Mouse (Mus musculus): ENCODE results near the gene Slc35c1. TPM values are rescaled to one million over a fixed set of nuclear protein-coding genes. Genes with fewer than 3 reads are reported as not detected.

The Slc35c1 gene
- total RNA-seq, 2 experiments from 2014 or later = 7.1 to 9.2 TPM

DNA sequence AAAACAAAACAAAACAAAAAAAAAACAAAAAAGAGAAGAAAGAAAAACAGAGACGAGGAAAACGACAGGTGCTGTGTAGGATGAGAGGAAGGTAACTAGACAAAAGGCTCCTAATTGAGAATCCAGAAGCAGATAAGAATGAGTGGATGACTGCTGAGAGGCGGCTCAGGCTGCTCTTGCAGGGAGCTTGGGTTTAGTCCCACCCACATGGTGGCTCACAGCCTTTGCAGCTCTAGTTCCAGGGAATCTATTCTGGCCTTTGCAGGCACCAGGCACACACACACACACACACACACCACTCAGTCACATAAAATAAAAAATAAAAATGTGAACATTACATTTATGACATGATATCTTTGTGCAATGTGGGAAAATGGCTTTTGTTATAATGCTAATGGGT, 21.8 kb downstream of the Slc35c1 start:
- no peak for ATAC-seq (replicated peaks; ENCODE audit: low FRiP score, poor library complexity, severe bottlenecking)

DNA sequence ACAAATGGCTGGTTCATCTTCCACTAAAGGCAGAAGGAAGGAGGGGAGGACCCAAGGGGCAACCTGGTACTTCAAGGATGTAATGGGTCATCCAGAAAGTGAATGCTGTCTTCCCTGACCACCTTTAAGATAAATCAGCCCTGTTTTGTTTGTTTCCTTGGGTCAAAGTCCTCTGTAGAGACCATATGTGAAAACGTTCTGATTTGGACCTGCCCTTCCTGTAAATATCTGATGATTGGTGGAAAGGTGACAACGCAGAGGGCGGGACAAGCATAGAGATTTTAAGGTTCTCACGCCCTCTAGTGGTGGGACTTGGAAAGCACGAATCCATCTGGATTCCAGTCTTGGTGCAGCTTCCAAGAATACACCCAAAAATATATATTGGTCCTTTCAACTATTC, 22.5 kb downstream of the Slc35c1 start:
- ATAC-seq (replicated peaks; ENCODE audit: low FRiP score, poor library complexity, severe bottlenecking) = no peak

DNA sequence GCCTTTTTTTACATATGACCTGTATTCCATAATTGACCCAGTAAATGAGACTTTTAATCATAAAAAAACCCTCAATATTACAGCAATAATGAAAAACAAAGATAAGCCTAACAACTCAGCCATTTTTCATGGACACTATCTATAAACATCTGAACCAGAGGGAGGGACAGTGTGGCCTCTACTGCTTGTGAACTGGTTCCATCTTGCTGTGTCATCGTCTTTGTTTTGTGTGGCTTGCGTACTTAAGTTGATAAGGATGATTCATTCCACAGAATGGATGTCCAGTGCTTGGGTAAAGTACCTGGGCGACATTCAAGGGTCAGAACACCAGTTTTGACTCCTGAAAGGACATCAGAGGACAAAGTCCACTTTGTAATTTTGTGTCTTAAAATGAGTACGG, 23.0 kb downstream of the Slc35c1 start:
- ATAC-seq (replicated peaks; ENCODE audit: low FRiP score, poor library complexity, severe bottlenecking) = no peak

DNA sequence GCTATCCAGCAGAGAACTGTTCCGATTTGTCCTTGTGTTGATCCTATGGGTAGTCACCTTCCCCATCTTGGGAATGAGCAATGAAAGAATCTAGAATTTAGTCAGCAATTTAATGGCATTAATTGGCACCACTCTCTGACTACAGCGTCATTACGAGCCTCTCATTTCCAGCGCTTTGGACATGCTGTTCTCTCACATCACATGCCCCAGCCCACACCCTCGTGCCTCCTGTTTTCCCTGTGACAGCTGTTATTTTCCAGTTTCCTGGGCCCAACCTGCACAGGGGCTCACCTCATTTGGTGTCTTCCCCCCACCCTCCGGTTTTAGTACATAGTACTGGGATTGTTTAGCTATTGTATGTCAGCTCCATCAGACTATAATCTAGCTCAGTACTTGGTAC, 25.3 kb downstream of the Slc35c1 start:
- ATAC-seq (replicated peaks; ENCODE audit: low FRiP score, poor library complexity, severe bottlenecking) = no peak

DNA sequence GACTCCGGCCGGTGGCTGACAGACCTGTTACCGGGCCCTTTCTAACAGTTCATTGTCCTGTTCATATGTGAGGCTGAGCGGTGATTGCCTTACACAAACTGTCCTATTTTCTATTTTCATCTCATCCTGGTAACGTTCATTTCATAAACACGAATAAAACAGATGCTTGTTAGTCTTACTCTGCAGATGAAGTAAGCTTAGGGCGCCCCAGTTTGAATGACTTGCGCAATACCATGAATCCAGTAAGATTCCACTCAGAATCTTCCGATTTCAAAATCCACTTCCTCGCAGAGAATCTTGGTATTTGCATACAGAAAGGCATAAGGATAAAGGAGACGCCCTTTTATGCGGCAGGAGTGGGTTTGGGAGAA, 26.0 kb downstream of the Slc35c1 start:
- no peak for ATAC-seq (replicated peaks; ENCODE audit: low FRiP score, poor library complexity, severe bottlenecking)

DNA sequence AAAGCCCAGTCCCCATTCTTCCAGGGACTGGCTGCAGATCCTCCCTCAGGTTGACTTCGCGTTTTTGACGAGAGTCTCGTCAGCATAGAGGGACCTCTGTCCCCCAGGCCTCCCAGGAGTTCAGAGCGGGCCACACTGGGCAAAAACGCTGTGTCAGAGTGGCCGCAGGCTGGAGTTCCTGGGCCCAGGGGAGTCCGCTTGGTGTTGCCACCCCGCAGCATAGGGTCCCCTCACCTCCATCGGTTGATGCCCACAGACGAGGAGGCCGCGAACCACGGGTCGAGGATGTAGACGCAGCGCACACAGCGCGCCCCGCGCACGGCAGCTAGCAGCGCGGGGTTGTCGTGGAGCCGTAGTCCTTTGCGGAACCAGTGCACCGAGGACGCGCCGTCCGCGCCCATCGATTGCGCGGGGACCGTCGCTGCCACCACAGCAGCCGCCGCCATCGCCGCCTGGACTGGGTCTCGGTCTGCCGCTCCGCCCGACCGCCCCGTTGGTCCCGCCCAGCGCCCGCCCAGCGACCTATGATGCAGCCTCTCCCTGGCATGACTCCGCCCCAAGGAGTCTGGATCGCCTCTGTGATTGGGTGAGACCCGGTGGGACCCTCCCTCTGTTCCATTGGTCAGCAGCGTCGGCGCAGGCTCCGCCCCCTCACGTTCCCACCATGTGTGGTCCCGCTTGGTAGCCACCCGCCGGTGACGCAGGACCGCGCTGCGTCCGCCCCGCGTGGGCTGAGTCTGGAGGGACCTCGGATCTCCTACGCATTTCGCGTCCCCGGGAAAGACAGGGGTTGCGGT, 26.6 kb downstream of the Slc35c1 start, which contains the start of gene Cry2:
Gene Cry2, minus strand, starts transcription at position 466 of the 797 bp plus-strand sequence.
- peak; percentile 97 for ATAC-seq (replicated peaks; ENCODE audit: low FRiP score, poor library complexity, severe bottlenecking)

DNA sequence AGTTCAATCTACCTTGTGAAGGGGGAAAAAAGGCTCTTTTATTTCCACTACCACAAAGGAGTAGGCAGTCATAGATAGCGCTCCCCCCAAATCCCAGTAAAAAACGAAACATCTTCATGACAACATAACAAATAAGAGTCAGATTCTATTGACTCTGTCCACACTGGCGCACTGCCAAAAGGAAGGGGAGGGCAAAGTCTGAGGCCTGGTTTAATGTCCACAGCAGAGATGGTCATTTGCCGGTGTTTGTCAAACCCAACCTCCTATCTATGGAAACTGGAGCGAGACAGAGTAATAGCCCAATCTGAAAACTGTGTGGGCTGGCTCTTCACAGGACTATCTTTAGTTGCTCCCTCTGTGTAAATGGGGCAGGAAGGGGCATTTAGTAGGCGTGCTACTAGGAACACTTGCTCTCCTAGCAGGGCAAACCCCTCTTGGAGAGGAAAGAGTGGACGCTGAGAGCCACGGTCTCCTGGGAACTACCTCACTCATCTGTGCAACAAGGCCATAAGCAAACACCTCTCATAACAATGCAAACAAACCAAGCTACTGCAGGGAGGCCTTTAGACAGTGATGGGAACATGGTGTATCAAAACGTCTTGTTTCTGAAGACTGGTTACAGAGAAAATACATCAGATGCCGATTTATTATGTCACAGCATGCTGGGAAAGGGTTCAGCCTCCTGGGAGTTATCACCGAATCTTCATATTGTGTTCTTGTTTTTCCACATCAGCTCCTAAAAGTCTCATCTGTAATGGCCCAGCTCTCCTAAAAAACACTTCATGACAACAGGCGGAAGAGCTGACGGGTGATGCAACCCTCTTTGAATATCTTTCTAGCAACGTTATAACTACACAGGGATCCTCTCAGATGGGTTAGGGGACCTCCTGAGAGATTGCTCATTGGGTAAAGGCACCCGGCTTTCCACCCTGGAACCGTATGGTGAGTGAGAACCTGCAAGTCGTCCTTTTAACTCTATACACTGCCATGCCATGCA, 27.7 kb downstream of the Slc35c1 start:
- no peak for ATAC-seq (replicated peaks; ENCODE audit: low FRiP score, poor library complexity, severe bottlenecking)

DNA sequence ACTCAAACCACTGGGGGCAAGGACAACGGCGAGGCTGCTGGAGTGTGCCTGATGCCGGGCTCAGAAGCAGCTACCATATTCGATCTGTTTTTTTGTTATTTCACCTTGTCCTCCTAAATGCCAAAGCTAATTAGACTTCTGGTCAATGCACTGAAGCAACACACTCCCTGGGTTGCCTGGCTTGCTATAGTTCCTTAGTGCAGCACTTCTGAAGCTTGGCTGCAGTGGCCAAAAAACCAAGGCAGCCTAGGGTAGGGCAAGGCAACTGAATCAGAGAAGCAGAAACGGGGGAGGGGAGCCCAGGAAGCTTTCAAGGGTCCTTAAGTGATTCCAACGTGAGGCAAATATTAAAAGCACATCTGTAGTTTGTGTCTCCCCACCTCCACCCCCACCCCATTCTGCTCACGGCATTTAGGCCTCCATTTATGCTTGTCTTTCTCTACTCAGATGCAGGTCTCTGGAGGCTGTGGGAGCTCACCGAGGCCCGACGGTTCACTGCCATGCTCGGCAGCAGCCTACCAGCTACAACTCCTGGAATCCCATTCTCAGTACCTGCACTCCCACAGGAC, 28.6 kb downstream of the Slc35c1 start:
- ATAC-seq (replicated peaks; ENCODE audit: low FRiP score, poor library complexity, severe bottlenecking) = no peak

DNA sequence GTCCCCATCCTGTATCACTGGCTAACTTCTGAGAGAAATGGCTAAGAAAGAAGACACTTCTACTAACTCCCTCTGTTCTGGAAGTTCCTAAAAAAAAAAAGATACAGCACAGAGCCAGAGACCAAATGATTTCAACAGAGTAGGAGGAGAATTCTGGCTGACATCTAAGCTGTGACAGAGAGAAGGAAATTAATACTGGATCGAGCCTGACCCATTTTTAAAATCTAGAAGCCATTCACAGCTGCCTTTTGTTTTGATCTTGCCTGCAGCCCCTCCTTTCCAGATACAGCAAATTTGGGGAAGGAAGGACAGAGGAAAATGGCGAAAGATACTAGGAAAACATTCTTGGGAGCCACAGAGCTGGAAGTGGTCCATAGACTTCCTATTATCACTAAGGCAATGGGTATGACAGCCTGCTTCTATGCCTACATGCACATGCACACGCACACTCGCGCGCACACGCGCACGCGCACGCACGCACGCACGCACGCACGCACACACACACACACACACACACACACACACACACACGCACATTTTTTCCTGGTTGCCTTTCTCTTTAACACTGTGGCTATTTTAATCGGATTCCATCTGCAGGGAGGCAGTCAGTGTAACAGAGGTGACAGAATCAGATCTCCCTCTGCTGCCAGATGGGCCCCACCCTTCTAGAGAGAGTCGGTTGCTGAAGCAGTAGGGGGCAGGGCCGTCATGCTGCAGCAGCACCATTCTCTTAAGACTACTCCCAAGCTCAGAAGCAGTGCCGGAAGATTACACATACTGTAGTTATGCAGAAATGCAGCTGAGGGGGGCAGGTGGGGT, 29.4 kb downstream of the Slc35c1 start:
- no peak for ATAC-seq (replicated peaks; ENCODE audit: low FRiP score, poor library complexity, severe bottlenecking)

DNA sequence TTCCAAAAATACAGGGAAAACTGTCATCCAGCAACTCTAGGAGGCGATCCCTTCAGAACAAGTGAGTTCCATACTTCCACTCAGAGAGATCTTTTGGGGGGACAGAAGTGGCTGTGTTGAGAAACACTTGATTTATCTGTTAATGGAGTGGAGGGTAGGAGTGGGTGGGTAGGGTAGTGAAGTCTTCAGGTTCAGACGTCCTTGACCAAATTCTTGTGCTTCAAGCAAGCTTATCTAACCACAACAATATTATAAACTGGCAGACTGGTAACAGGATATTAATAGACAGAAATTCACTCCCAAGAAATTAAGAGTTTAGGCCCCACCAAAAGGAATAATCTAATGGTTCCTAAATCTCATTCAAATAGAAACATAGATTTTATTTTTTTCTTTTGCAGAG, 30.2 kb downstream of the Slc35c1 start:
- ATAC-seq (replicated peaks; ENCODE audit: low FRiP score, poor library complexity, severe bottlenecking) = no peak

DNA sequence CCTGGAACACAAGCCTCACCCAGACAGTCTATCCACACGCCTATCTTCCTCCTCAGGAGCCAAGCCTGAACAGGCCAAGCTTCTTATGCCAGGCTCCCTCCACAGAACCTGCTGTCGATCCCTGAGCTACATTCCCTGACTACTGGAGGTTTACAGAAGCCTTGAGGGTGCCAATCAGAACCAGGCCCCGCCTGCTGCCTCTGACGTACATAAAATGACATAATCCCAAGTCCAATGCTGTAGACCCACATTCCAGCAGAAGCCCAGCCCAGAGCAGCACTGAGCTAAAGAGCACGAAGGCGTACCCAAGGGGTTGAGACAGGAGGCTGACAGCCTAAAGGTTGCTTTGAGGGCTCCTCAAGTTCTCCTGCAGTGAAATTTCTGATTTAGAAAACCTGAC, 32.5 kb downstream of the Slc35c1 start:
- no peak for ATAC-seq (replicated peaks; ENCODE audit: low FRiP score, poor library complexity, severe bottlenecking)

DNA sequence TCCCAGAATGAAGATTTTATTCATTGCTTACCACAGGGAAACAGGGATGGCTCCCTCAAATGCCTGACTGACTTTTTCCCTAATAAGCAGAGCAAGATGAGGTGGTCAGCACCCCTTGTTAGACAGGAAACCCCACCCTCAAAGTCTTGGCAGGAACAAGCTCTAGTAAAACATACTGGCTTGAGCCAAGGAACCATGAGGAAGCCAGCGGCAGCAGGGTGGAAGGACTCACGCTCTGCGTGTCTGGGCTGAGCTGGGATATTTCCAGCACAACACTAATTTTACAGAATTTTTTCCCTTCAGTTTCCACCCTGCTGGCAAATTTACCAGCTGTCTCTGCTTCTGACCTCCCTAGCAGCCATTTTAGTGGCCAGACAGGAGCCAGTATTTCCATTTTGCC, 33.9 kb downstream of the Slc35c1 start:
- ATAC-seq (replicated peaks; ENCODE audit: low FRiP score, poor library complexity, severe bottlenecking) = no peak

DNA sequence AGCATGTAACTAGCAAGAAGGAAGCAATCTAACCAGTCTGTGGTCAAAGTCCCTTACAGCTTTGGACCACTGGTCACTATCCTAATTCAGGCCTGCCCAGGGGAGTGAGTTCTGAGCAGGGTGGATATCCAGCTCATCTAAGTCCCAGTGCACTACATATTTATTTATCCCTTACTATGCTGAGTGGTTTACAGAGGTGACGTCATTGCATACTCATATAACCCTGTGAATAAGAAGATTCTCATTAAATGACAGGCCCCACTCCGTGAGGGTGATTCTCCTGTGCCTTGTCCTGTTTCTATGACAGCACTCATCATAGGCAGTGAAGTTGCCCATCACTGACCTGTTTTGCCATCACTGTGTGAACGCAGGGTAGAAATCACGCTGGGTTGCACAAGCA, 35.0 kb downstream of the Slc35c1 start:
- ATAC-seq (replicated peaks; ENCODE audit: low FRiP score, poor library complexity, severe bottlenecking) = no peak

DNA sequence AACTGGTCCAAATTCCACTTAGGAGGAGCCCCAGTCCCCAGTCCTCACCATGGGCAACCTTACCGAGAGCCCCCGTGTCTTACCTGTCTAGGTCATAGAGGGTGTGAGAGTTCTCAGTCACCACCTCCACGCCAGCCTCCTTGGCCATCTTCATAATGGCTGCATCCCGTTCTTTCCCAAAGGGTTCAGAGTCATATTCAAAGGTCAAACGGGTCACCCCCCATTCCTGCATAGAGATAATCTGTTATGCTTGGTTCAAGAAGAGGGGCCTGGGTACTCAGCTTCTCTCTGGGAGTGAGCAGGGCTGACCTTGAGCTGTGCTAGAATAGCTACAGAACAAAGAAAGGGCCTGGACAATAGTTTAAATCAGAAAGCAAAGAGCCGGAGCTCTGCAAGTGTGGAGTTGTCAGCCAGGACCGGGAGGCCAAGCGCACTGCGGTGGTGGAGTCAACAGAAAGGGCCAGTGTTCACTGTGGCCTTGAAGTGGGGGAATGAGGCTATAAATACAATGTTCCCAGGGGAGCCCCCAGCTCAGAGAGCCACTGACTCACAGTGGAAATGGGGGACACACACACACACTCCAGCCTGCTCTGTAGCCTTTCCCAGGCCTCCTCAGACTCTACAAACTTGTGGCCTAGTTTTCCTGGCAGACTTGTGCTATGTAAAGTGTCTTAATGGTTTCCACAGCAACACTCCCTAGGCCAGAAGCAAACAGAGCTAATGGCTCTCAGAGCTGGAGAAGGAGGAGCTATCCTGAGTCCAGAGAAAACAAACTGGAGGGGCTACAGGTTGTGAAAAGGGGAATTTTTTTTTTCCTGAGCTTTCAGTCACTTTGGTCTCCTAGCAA, 35.7 kb downstream of the Slc35c1 start:
- no peak for ATAC-seq (replicated peaks; ENCODE audit: low FRiP score, poor library complexity, severe bottlenecking)

DNA sequence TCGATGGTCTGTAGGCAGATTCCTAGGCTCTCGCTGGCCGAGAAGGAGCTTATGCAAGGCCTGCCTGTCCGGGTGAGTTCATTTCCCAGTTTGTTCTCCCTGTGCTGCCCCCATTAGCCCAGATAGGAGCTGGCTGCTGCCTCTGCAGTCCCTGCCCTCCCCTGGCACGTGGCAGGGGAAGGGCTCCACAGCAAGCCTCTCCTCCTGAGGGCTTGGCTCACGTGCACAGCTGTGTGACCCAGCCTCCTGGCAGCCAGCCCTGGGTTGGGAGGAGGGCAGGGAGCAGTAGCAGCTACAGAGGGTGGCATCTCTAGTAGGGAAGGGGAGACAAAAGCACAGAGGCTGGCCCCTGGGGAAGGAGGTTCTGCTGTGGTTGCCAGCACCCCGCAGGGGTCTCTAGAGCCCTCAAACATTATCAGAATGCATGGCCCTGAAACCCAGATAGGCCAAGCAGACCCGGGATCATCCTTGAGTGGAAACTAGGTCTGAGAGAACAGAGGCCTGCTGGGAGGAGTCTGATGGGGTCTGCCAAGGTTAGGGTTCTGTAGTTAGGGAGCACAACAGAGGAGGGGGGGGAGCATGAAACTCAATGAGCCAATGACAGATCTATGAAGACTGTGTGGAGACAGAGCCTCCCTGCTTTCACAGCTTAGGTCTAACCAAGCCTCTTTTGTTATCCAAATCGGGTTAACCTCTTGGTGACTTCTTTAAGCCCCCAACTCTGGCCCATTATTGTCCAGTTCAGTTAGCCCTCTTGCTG, 36.5 kb downstream of the Slc35c1 start:
- ATAC-seq (replicated peaks; ENCODE audit: low FRiP score, poor library complexity, severe bottlenecking) = no peak

DNA sequence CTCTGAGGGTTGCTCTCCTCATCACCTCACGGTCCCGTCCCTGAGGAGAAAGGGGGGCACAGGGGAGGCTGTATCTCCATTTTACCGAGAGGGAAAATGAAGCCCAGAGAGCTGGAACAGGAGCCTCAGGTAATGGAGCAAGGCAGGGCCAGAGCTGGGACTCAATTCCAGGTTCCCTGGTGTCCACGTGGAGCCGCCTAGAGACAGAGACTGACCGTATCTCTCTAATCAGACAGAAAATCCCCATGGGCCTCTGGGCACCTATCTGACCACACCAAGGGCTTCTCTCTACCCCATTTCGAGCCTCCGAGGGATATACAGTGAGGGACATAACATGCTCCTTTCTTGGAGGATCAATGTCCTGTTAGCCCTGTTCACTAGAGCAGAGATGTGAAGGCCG, 37.2 kb downstream of the Slc35c1 start:
- no peak for ATAC-seq (replicated peaks; ENCODE audit: low FRiP score, poor library complexity, severe bottlenecking)

DNA sequence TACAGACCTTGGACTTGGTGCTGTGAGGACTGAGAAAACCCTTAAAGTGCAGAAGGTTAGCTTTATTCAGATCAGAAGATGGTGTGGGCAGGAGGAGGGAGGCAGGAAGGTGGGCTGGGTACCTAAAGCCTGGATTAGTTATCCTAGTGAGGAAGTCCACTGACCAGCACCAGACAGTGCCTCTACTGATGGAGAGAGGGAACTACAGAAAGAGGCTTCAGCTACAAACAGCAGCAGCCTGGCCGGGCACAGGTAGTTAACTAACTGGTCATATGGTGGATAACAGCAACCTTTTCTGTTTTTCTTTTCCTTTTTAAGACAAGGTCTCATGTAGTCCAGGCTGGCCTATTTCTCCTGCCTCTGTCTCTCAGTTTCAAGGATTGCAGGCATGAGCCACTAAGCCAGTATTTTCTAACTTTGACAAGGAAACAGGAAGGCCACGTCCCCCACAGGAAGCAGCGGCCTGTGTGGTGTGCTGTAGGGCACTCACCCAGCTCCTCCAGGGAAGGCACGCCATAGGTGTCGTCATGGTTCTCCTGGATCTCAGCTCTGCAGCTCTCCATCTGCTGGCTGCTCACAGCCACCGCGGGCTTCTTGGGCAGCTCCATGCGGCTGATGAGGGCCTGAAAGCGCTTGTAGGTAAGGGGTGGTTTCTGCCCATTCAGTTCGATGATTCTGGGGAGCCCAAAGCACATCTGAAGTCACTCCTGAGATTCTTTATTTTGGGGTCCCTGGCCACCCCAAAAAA, 37.8 kb downstream of the Slc35c1 start:
- no peak for ATAC-seq (replicated peaks; ENCODE audit: low FRiP score, poor library complexity, severe bottlenecking)

Measured in erythroid progenitor cell, adult 5-6 weeks (primary cell).